Mouse (Mus musculus): ENCODE results near the gene Naxe. TPM values are rescaled to one million over a fixed set of nuclear protein-coding genes. Genes with fewer than 3 reads are reported as not detected.
A peak's percentile ranks its signal among the peaks of the same experiment; 100 is the strongest.

The Naxe gene
- total and polyA plus RNA-seq, 3 experiments = 114 to 182 (median 165) TPM

GRCm38 (mm10) chr3:88081345-88082223, 23.3 kb upstream of the Naxe start, which contains the start of gene Iqgap3 (continued):
- TF ChIP-seq ZNF384 (IDR thresholded peaks at IDR 0.05; ENCODE audit: low read depth, low read length) (no peak), RAD21 (IDR thresholded peaks at IDR 0.05; ENCODE audit: low read depth, low read length) (no peak), MXI1 (IDR thresholded peaks at IDR 0.05; ENCODE audit: low read depth, low read length) (peak; percentile 98), ZKSCAN1 (IDR thresholded peaks at IDR 0.05; ENCODE audit: low read depth, low read length) (no peak), MEF2A (IDR thresholded peaks at IDR 0.05; ENCODE audit: extremely low read depth, insufficient replicate concordance, low read depth, low read length, poor library complexity, severe bottlenecking) (no peak), CTCF (IDR thresholded peaks at IDR 0.05 in 2 of 3, conservative IDR thresholded peaks at IDR 0.05 in 1 of 3; ENCODE audit: control insufficient read depth in 1 of 3, insufficient read depth in 1 of 3, low read depth in 2 of 3, low read length in 3 of 3, poor library complexity in 1 of 3, severe bottlenecking in 1 of 3) (no peak), ZMIZ1 (IDR thresholded peaks at IDR 0.05; ENCODE audit: low read depth, low read length) (peak; percentile 51), USF1 (IDR thresholded peaks at IDR 0.05; ENCODE audit: low read depth, low read length) (peak; percentile 80), RCOR1 (IDR thresholded peaks at IDR 0.05; ENCODE audit: low read depth, low read length) (no peak), UBTF (IDR thresholded peaks at IDR 0.05; ENCODE audit: borderline replicate concordance, insufficient read depth, low read depth, low read length) (no peak), EP300 (IDR thresholded peaks at IDR 0.05; ENCODE audit: low read depth in 1 of 2, low read length in 2 of 2) (no peak), HCFC1 (IDR thresholded peaks at IDR 0.05; ENCODE audit: low read depth, low read length) (peak; percentile 99)

- no peak for TF ChIP-seq USF2 (IDR thresholded peaks at IDR 0.05; ENCODE audit: borderline replicate concordance in 1 of 2, insufficient read depth in 1 of 2, low read depth in 1 of 2, low read length in 2 of 2)
- no peak for TF ChIP-seq BHLHE40 (IDR thresholded peaks at IDR 0.05; ENCODE audit: borderline replicate concordance, low read depth, low read length)
- no peak for TF ChIP-seq GATA1 (IDR thresholded peaks at IDR 0.05; ENCODE audit: low read depth, low read length)
- no peak for TF ChIP-seq USF1 (IDR thresholded peaks at IDR 0.05; ENCODE audit: low read depth, low read length)
- no peak for TF ChIP-seq MAZ (IDR thresholded peaks at IDR 0.05; ENCODE audit: low read depth, low read length)
- no peak for TF ChIP-seq TBP (IDR thresholded peaks at IDR 0.05; ENCODE audit: low read depth, low read length)
- TF ChIP-seq UBTF (IDR thresholded peaks at IDR 0.05; ENCODE audit: borderline replicate concordance, insufficient read depth, low read depth, low read length) = no peak
- Histone ChIP-seq H3K9ac (ENCODE audit: control insufficient read depth, low read depth, low read length, poor library complexity, severe bottlenecking) (no peak within 1 kb of the TSS), H3K27me3 (ENCODE audit: control insufficient read depth in 1 of 2, insufficient read depth in 2 of 2, low read length in 2 of 2) (peaks cover 19 to 23% of the 10 kb centered on the region in 2 experiments), H3K4me3 (ENCODE audit: control insufficient read depth in 1 of 2, insufficient read depth in 1 of 2, low read depth in 2 of 2, low read length in 2 of 2) (no peak within 1 kb of the TSS), H3K79me2 (ENCODE audit: control insufficient read depth, insufficient read depth, low read length, poor library complexity) (peaks cover 11% of the 10 kb centered on the region), H3K27ac (ENCODE audit: control insufficient read depth, low read depth, low read length) (no peak within 1 kb of the TSS), H3K9me3 (replicated peaks; ENCODE audit: insufficient read depth, low read length) (no peaks in the 10 kb centered on the region), H3K4me1 (ENCODE audit: control insufficient read depth in 1 of 2, insufficient read depth in 2 of 2, low read length in 2 of 2) (peaks cover 3 to 9% of the 10 kb centered on the region in 2 experiments), H3K36me3 (ENCODE audit: control insufficient read depth in 1 of 2, insufficient read depth in 2 of 2, low read length in 2 of 2) (peaks cover 0 to 4% of the 10 kb centered on the region in 2 experiments; a peak in 2 of 4 replicates)
- no peak for DNase-seq (ENCODE audit: low read depth, low spot score)
Observed at GRCm38 (mm10) chr3:88078204-88078603, 19.9 kb upstream of the Naxe start, which contains the start of gene Ttc24. Gene Ttc24 (minus strand): TSS chr3:88078304.

Data from MEL (cell line).